7 mouse cellular contexts compared by ENCODE assay signal in the genomic region with DNA sequence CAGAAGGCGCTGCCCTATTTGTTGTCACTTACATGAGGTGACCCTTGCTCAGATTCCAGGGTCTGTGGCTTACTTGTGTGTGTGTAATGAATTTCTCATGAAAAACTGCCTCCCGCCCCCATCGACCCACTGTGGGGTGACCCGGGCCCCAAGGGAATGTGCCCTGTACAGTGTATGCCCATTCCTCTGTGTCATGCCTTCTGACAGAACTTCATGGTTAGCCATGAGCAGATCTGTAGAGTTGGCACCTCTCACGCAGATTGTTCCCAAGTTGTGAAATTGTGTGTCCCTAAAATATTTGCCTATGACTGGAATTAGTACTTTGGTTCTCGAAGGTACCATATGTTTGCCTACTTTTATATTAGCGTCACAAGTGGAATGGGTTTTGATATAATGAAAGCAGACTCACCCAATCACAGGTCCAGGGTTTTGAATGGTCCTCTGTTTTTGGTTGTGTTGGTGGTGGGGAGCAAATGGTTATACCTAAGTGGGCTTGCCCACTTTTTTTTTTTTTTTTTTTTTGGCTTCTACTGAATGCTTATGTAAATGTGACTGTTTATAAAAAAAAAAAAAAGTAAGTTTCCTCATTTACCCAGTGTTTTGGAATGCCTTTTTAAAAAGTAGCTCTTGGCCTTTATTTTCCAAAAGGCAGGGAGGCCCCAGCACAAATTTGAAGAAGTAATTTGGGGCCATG. TPM values are rescaled to one million over a fixed set of nuclear protein-coding genes. Genes with fewer than 3 reads are reported as not detected.
DNase-seq lines count a peak whose midpoint lies in the region; ATAC-seq and TF ChIP-seq lines count a peak whose summit lies in the region.

No protein-coding gene starts in this region.

- 0 out of 2 replicates have a peak, but pooled peaks have one; percentile 36 for TF ChIP-seq POLR2A in liver, adult 2 months (IDR thresholded peaks at IDR 0.05; ENCODE audit: extremely low read depth, insufficient read depth, low read length)

- H3K4me3 ChIP-seq in liver, adult 2 months (ENCODE audit: insufficient read depth, low read depth, low read length), result peak overlapping the region; percentile 93
- peak overlapping the region; percentile 66 for H3K4me3 ChIP-seq in forebrain, embryonic 13.5 days
- peak overlapping the region; percentile 73 for H3K4me3 ChIP-seq in liver, embryonic 11.5 days (ENCODE audit: low read depth, low read length)
- peak overlapping the region; percentile 56 for H3K4me3 ChIP-seq in stomach, embryonic 14.5 days (ENCODE audit: low read depth, low read length)

- peaks cover 16% of the 10 kb centered on the region for H3K4me1 ChIP-seq in liver, adult 2 months (ENCODE audit: control insufficient read depth, insufficient read depth, low read length)
- peaks cover 7% of the 10 kb centered on the region for H3K4me1 ChIP-seq in forebrain, embryonic 13.5 days
- H3K4me1 ChIP-seq in liver, embryonic 11.5 days (replicated peaks; ENCODE audit: control insufficient read depth, insufficient read depth, low read length), result peaks cover 50% of the 10 kb centered on the region
- peaks cover 21% of the 10 kb centered on the region for H3K4me1 ChIP-seq in stomach, embryonic 14.5 days (ENCODE audit: control insufficient read depth, insufficient read depth, low read length)

- WGBS in liver, adult 2 months, result 10% methylated on average over 7 of the region's 7 CpGs
- 43% methylated on average over 7 of the region's 7 CpGs for WGBS in forebrain, embryonic 13.5 days
- WGBS in liver, embryonic 11.5 days, result 36% methylated on average over 7 of the region's 7 CpGs
- WGBS in stomach, embryonic 14.5 days, result 41% methylated on average over 7 of the region's 7 CpGs

- H3K79me2 ChIP-seq in liver, adult 2 months (ENCODE audit: control insufficient read depth, insufficient read depth, low read length), result peaks cover 21% of the 10 kb centered on the region; the same call in 1 of the 2 replicates

- H3K27me3 ChIP-seq in liver, adult 2 months (ENCODE audit: control insufficient read depth, insufficient read depth, low read length), result no peaks in the 10 kb centered on the region
- no peaks in the 10 kb centered on the region for H3K27me3 ChIP-seq in forebrain, embryonic 13.5 days
- no peaks in the 10 kb centered on the region for H3K27me3 ChIP-seq in liver, embryonic 11.5 days (replicated peaks; ENCODE audit: control insufficient read depth, insufficient read depth, low read length)
- no peaks in the 10 kb centered on the region for H3K27me3 ChIP-seq in stomach, embryonic 14.5 days (ENCODE audit: control insufficient read depth, insufficient read depth, low read length)

- peak; percentile 44 for ATAC-seq in forebrain, embryonic 13.5 days
- ATAC-seq in liver, embryonic 11.5 days (replicated peaks; ENCODE audit: low FRiP score), result no peak
- no peak; the same call in 1 of the 2 replicates for ATAC-seq in stomach, embryonic 14.5 days (ENCODE audit: insufficient number of reproducible peaks, insufficient read depth, low FRiP score, low read depth)

- intact Hi-C loops in left cerebral cortex, postnatal 10 days (cut with DNase I), result no loop called here

- H3K36me3 ChIP-seq in liver, adult 2 months (ENCODE audit: control insufficient read depth, insufficient read depth, low read length), result peaks cover 1% of the 10 kb centered on the region; the same call in 1 of the 2 replicates
- H3K36me3 ChIP-seq in forebrain, embryonic 13.5 days (ENCODE audit: poor library complexity, severe bottlenecking), result no peaks in the 10 kb centered on the region
- H3K36me3 ChIP-seq in liver, embryonic 11.5 days (ENCODE audit: control insufficient read depth, insufficient read depth, low read length), result no peaks in the 10 kb centered on the region
- no peaks in the 10 kb centered on the region for H3K36me3 ChIP-seq in stomach, embryonic 14.5 days (ENCODE audit: control insufficient read depth, insufficient read depth, low read length)

- peak; percentile 90 for DNase-seq in liver, adult 2 months (ENCODE audit: extremely low read depth, low read depth, low spot score)
- DNase-seq in liver, result no peak
- DNase-seq in brain, adult 2 months (ENCODE audit: low read depth, low spot score), result peak; percentile 38
- no peak for DNase-seq in liver, embryonic 11.5 days (ENCODE audit: low spot score)
- no peak for DNase-seq in left cerebral cortex, postnatal 10 days (ENCODE audit: extremely low spot score in 1 of 2, low spot score in 2 of 2)

- peak overlapping the region; percentile 99 for H3K27ac ChIP-seq in liver, adult 2 months (replicated peaks; ENCODE audit: insufficient read depth, low read depth, low read length)
- H3K27ac ChIP-seq in forebrain, embryonic 13.5 days, result no peak overlapping the region
- peak overlapping the region; percentile 90 for H3K27ac ChIP-seq in liver, embryonic 11.5 days (ENCODE audit: low read depth, low read length)
- H3K27ac ChIP-seq in stomach, embryonic 14.5 days (ENCODE audit: low read length), result no peak overlapping the region

- H3K9me3 ChIP-seq in forebrain, embryonic 13.5 days (replicated peaks), result no peaks in the 10 kb centered on the region
- no peaks in the 10 kb centered on the region for H3K9me3 ChIP-seq in liver, embryonic 11.5 days (ENCODE audit: control insufficient read depth, low read length)
- no peaks in the 10 kb centered on the region for H3K9me3 ChIP-seq in stomach, embryonic 14.5 days (ENCODE audit: control insufficient read depth, low read depth, low read length)

- TF ChIP-seq CTCF in liver, adult 2 months (IDR thresholded peaks at IDR 0.05; ENCODE audit: low read depth, low read length), result no peak

- peak overlapping the region; percentile 88 for H3K4me2 ChIP-seq in forebrain, embryonic 13.5 days
- peak overlapping the region; percentile 85 for H3K4me2 ChIP-seq in liver, embryonic 11.5 days
- H3K4me2 ChIP-seq in stomach, embryonic 14.5 days (replicated peaks; ENCODE audit: low read depth, low read length), result peak overlapping the region; percentile 87

- H3K9ac ChIP-seq in liver, adult 2 months (ENCODE audit: low read depth, low read length), result peak overlapping the region; percentile 94
- H3K9ac ChIP-seq in forebrain, embryonic 13.5 days, result peak overlapping the region; percentile 81
- H3K9ac ChIP-seq in liver, embryonic 11.5 days (ENCODE audit: low read depth, low read length), result peak overlapping the region; percentile 80
- peak overlapping the region; percentile 36; the same call in 1 of the 2 replicates for H3K9ac ChIP-seq in stomach, embryonic 14.5 days (replicated peaks; ENCODE audit: low read depth, low read length)

RNA-seq across cellular contexts. Expression of a gene that starts 24.3 kb away (rescaled TPM):
- total RNA-seq in liver, adult 2 months (2014; rRNA removed), result 877 and 924 TPM in 2 replicates
- polyA plus RNA-seq in liver, adult 2 months (2012; rRNA removed), result 231 and 284 TPM in 2 replicates
- polyA plus RNA-seq in forebrain, embryonic 13.5 days (2015; fragmentation: Nextera tagmentation; extraction: Ambion mirVana), result 104 and 105 TPM in 2 replicates
- 253 and 276 TPM in 2 replicates for polyA plus RNA-seq in liver, embryonic 11.5 days (2014; fragmentation: Nextera tagmentation; extraction: Ambion mirVana)
- 139 and 145 TPM in 2 replicates for polyA plus RNA-seq in stomach, embryonic 14.5 days (2014; fragmentation: Nextera tagmentation; extraction: Ambion mirVana)
- 10 to 100 TPM; 59.5 to 61.9 TPM for total RNA-seq in left cerebral cortex, postnatal 10 days (2021)

RNA-seq across cellular contexts. Expression of a gene that starts 24.3 kb away (rescaled TPM):
- total RNA-seq in liver, adult 2 months (2014; rRNA removed), result 126 and 143 TPM in 2 replicates
- polyA plus RNA-seq in liver, adult 2 months (2012; rRNA removed), result 44.8 and 55.2 TPM in 2 replicates
- polyA plus RNA-seq in forebrain, embryonic 13.5 days (2015; fragmentation: Nextera tagmentation; extraction: Ambion mirVana), result 107 and 125 TPM in 2 replicates
- 55.7 and 75.0 TPM in 2 replicates for polyA plus RNA-seq in liver, embryonic 11.5 days (2014; fragmentation: Nextera tagmentation; extraction: Ambion mirVana)
- 78.1 and 85.3 TPM in 2 replicates for polyA plus RNA-seq in stomach, embryonic 14.5 days (2014; fragmentation: Nextera tagmentation; extraction: Ambion mirVana)
- total RNA-seq in left cerebral cortex, postnatal 10 days (2021), result 10 to 100 TPM; 79.9 to 87.7 TPM

Comparison
In these comparisons a context has a peak if more than half of its experiments do, and no peak if none do; other contexts are left out.
1. DNase-seq: peak in liver, adult 2 months (single experiment) and brain, adult 2 months (single experiment); none in liver (single experiment), liver, embryonic 11.5 days (single experiment) and left cerebral cortex, postnatal 10 days (0 of 2).
2. H3K27ac ChIP-seq: peak in liver, adult 2 months (single experiment) and liver, embryonic 11.5 days (single experiment); none in forebrain, embryonic 13.5 days (single experiment) and stomach, embryonic 14.5 days (single experiment).
3. H3K9ac ChIP-seq: peak in every context shown above with its lines; median percentile 94 in liver, adult 2 months; 81 in forebrain, embryonic 13.5 days; 80 in liver, embryonic 11.5 days; 36 in stomach, embryonic 14.5 days.
4. Peak in every context shown above with its lines, with median percentiles within 50 percentile points of each other: H3K4me3 ChIP-seq and H3K4me2 ChIP-seq.